Mouse (Mus musculus) urinary bladder, postnatal 4 days (tissue): ENCODE data around the gene Pde5a.

ENCODE experiments used
- DNase-seq, 2 experiments: peaks; one replicate each; pipeline ENCODE4 v3.0.0; 2021 to 2022; ENCODE audit warnings: low spot score in 2 of 2

The Pde5a gene

DNA sequence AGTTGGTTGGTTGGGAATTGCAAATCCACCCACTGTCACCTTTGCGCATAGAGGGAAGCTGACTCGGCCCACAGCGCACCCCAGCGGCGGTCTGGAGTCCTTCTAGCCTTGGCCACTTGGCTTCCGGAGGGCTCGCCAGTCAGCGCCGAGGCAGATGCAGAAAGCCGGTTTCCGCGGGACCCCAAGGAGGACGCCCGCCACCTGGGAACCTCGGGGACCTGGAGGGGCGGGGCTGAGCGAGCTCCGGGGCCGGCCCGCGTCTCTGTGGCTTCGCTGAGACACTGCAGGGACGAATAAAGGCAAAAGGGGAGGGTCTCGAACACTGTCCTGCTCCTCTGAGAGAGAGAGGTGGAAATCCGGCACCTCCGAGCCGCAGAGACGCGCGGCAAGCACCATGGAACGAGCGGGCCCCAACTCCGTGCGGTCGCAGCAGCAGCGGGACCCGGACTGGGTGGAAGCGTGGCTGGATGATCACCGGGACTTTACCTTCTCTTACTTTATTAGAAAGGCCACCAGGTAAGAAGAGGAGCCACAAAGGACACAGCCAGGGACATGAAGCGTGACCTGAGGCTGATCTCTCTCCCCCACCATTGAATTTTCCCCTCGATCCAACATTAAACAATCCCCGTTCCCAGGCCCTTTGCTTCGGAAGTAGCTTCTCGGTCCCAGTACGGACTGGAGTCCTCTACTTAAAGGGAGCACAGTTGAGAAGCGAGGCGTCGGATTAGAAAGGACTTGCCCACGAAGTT is at the start of gene Pde5a:
Pde5a (plus strand) TSS at position 96 of the 749 bp plus-strand sequence.
- DNase-seq, result peak; percentile 80 to 91

DNA sequence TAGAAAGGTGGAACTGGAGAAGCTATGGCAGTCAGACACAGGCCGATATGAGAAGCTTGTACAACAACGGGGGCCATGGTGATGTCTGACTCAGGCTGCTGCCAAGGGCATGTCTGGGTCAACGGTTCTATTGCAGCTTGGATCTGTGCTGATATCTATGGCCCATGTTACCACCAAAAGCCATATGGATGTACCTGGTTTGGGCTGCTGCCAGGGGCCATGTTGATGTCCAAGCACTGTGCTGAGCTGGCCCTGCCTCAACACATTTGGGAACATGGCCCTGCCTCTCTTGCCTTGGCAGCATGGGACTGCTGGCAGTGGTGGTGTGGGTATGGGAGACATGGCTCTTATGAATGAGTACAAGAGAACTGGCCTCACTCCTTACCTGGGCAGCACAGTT is 47.9 kb upstream of the Pde5a start:
- DNase-seq, result no peak

DNA sequence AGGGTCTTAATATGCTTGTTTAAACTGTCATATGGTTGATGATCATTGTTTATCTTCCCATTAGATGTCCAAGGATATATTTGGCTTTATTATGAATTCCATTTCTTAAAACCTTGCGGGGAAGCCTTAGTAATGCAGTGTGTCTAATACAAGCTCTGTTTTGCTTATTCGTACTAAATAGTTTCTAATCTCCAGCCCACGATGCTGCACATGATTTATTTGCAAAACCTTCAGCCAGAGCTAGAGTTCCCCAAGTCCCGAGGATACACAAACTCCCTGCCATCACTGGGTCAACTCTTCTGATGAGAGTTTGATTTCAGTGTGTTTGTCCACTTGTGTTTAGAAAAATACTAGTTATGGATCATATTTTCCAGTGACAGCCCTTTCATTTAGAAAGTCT is 46.4 kb upstream of the Pde5a start:
- DNase-seq, result no peak

DNA sequence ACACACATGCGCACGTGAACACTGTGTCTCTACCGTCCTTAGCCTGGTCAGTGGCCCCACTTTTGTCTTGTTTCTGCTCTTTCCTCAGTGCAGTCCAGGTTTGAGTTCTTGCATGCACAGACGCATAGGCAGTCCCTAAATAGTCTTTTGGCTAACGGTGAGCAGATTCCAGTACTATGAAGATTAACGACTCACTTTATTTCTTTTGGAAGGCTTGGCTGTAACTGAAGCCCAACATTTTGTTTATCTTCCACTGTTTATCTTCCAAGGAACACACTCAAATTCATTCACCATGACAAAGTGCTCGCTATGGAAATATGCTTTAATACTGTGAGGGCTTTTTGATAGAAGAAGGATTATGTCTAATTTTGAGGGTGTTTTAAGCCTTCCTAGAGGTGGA is 43.9 kb upstream of the Pde5a start:
- DNase-seq, result no peak

DNA sequence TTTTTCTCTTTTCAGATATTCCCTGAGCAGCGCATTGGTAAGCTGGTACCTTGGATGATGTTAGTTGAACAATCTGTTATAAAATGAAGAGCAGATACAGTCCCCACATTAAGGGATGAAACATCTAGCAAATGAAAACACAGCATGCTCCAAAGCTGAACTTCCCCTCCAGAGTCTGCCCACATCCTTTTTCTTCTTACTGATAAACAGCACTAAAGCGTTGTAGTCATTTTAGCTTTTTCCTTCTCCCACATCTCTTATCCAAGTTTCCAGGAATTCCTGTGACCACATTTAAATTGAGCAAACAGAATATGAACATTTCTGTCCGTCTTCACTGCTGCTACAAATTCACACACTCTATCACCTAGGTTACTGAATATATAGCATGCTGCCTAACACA is 35.7 kb upstream of the Pde5a start:
- no peak for DNase-seq

DNA sequence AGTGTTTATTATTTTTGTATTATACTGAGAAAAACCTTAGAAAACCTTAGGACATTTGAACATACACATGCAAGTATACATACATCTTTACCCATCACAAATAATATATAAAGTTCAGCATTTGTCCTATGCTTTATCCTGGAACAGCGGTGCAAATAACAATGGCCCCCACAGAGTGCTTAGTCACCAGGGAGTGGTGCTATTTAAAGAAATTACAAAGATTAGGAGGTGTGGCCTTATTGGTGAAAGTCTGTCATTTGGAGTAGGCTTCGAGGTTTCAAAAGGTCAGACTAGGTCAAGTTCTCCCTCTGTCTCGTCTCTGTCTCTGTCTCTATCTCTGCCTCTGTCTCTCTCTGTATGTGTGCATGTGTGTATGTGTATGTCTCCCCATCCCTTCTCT is 32.9 kb upstream of the Pde5a start:
- DNase-seq, result no peak

DNA sequence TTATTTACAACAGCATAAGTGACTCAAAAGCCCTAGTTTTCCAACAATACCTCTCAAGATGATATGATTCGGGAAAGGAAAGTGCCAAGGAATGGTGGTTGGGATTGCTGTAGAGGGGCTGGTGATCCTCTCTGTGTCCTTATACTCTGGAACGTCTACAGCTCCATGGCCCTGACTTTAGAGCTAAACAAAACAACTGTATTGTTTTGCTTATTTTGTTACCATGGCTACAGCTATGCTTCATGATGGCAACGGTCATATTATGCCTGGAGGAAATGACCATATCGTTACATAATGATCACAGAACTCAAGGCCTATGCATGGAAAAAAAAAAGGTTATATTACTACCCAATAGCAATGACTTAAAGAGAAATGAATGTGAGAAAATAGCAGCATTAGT is 32.1 kb upstream of the Pde5a start:
- DNase-seq, result no peak

DNA sequence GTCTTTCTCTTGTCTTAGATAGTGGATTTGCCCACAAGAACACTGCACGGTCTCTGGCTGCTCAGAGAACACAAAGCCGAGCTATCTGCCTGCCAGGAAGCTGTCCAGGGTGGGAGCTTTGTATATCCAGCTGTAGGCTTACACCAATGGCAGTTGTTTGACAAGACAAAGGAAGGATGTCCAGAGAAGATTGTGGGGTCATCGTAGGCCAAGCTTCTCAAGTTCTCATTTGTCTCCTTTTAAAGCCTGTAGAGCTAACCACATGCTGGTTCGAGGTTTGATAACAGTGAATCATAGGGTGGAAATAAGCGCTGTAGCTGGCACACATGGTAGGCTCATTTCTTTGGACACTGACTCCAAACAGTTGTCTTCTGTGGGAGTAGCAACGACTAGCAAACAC is 24.5 kb upstream of the Pde5a start:
- peak in 1 of 2 experiments; percentile 39 for DNase-seq

DNA sequence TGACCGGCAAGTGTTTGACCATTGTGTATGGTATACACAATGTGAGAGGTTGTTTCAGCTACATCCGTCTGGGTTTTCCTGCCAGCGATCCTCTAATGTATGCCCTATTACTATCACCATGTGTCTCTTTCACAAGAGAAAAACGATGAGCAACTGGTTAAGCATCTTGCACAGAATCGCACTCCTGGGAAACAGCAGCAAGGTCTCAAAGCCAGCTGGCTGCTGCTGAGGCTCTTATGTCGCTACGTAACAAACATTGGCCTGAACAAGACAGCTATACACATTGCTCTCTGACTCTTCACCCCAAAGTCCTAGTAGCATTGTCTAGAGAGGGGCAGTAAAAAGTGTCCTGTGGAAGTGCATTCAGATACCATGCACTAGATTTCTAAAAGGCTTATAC is 23.5 kb upstream of the Pde5a start:
- DNase-seq, result no peak

DNA sequence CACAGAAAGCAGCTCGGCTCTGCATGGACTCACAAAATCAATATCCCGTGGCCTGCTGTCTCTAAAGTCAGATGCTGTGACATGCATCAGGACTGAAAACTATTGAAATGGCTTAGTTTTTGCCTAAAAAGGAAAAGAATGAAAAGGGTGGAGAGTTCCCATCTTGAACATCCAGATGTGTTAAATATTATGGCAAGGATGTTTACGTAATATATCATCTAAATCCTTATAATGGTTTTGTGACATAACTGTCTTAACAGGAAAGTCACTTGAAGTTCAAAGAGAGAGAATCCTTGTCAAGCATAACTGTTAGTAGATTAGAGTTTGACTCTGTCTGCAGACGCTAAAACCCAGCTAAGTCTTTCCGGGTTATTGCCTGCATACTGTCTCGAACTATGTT is 20.3 kb upstream of the Pde5a start:
- DNase-seq, result no peak

DNA sequence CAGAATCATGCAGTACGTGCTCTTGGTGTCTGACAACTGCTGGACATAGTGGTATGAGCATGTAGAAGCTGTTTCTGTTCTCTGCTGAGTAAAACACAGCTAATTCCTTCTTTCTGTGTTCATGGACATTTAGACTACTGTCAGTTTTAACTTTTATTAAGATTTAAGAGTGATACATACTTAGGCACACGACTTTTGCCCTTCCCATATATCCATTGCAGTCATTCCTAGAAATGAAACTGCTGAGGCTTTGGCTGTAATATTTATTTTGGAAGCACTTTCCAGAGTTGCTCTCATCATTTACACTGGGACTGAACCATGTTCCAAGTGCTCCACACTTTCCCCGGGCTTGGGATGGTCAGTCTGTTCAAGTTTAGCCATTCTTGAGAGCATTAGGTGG is 18.6 kb upstream of the Pde5a start:
- no peak for DNase-seq

DNA sequence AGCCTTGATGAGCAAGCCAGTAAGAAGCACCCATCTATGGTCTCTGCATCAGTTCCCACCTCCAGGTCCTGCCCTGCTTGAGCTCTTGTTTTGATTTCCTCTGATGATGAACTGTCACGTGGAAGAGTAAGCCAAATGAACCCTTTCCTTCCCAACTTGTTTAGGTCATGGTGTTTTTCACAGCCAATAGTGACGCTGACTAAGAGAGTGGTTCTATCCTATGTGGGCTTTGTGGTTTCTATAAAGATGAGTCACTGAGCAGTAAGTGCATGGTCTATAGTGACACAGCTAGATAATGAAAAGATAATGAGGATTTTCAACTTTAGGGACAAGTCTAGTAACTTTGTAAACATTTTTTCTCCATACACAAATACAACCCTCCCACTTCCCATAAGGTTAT is 10.1 kb upstream of the Pde5a start:
- no peak for DNase-seq

DNA sequence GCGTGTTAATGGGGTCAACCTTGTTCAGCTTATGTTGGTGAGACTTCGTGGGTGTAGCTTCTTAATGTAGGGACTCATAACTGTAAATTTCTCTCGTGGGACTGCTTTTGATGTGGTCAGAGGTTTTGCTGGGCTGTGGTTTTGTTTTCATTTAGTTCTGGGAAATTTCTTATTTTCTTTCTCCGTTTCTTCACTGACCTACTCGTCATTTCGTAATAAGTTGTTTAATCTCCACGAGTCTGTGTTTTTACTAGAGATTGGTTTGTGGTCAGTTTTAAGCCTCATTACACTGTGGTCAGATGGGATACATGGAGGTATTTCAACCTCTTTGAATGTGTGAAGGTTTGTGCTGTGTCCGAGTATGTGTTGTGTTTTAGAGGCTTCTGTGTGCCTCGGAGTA is 7.2 kb upstream of the Pde5a start:
- DNase-seq, result no peak

DNA sequence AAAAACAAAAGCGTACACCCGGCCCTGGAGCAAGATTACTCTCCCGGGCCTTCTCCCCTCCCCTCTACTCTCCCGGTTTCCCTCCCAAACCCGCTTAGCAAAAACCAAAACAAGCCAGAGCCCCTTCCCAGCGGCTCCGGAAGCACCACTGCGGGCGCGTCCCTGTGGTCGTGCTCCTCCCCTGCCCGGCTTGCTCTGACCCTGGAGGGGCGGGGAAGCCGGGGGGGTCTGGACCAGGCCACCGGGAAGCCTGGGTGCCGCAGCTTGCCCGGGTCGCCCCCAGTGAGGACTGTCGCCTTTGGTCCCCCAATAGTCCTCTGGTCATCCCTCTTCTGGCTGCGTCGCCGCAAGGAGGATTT is 833 bp downstream of the Pde5a start:
- peak; percentile 67 to 70 for DNase-seq

DNA sequence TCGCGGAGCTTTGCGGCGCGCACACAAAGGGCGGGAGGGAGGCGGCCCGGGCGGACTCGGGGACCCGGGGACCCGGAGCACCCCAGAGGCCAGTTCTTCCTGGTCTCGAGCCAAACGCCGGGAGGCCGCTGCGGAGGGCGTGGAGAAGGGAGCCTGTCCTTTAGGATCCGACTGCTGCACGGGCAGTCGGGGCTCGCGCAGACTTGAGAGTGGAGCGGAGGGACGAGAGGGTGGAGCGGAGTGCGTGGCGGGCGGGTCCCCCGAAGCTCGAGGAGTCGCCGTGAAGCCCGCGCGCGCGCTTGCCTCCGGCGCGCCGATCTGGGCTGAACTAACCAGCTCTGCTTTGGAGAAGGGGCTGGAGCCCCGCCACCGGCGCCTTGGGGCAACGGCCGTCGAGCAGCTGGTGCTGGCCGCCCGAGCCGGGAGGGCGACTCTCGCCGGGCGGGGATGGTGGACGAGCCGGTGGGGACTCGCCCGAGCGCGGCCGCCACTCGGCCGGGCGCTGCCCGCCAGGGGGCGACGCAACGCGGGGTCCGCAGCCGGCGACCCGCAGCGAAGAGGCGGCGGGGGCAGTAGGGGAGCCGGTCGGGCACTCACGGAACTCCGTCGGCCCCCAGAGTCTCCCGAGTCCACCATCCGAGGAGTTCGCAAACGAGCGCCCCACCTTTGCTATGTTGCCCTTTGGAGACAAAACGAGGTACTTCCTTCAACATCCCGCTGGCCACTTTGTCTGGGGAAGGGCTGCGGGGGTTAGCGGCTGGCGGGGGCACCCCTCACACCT is 1.4 kb downstream of the Pde5a start:
- DNase-seq, result peak; percentile 77 to 80

DNA sequence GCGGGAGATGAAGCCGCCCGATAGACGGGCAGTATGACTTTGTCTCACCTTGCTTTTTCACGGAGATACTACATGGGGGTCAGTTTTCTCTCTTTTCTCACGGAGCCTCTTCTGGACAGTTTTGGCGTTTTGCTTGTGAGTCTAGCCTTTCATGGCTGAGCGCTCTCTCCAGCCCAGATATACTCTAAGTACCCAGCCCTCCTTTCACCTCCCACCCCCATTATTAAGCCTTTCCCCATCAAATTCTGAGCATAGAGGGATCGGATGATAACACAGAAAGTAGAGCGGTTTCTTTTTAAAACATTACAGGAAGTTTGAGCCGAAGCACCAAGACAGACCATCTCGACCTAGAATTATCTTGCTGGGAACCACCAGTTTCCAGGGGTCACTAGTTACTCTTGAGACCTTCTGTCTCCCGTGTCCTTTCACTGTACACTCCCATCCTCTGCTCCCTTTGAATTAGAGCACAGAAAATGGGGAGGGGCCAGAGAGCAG is 2.0 kb downstream of the Pde5a start:
- DNase-seq, result no peak

DNA sequence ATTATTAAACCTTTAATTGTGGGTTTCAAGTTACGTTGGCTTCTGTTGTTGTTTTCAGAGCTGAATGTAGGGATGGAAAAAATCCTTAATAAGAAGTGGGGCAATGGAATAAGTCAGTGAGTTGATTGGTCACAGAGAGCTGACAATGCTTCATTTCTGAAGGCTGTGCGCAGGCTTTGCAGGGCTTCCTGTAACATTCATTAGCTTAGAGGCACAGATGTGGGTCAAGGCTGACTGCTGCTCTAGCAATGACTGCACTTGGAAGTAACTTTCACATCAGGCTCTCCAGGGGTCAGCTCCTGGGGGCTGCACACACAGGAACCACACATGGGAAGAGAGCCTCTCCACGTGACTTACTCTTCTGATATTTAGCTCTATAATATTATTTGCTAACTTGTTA is 5.1 kb downstream of the Pde5a start:
- no peak for DNase-seq

DNA sequence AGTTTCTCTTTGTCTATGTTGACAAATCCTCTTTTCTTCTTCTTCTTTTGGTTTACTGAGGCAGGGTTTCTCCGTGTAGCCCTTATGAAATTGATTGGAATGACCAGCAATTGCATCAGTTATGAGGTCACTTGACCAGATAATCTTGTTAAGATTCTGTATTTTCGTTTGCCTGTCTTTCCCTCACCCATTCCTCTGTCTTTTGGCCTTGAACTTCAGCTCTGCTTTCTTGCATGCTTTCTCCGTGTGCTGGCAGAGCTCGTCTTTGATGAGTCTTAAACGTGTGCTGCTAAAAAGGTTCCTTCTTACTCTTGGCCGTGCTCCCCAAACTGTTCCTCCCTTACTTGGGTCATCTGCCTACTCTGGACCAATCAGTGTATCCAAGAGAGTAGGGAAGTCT is 5.6 kb downstream of the Pde5a start:
- no peak for DNase-seq

DNA sequence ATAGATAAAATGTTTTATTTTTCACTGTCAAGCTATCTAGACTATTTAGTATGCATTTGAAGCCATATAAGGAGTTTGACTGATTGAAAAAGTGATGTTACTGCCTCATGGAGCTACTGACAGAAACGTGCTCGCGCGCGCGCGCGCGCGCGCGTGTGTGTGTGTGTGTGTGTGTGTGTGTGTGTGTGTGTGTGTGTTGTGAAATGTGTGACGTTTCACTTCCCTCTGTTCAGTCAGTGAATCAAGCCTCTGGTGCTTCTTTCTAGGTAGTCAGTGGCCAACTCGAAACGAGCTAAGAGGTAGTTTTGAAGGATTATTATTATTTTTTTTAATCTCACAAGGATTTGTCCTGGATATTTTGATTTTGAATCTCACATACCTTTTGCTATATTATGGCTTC is 10.7 kb downstream of the Pde5a start:
- DNase-seq, result no peak

DNA sequence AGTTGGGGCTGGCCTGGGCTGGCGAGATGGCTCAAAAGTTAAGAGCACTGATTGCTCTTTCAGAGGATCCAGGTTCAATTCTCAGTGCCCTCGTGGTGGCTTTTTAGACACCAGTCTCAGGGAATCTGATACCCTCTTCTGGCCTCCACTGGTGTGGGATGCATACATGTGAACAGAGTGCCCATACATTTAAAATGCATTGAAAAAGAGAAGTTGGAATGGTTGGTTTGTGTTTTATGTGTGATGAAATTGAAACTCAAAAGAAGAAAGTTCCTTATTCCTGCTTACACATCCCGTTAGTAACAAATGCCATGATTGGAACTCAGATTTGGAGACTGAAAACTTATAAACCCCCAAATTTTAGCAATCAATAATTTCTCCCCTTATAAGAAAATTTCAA is 15.5 kb downstream of the Pde5a start:
- no peak for DNase-seq

DNA sequence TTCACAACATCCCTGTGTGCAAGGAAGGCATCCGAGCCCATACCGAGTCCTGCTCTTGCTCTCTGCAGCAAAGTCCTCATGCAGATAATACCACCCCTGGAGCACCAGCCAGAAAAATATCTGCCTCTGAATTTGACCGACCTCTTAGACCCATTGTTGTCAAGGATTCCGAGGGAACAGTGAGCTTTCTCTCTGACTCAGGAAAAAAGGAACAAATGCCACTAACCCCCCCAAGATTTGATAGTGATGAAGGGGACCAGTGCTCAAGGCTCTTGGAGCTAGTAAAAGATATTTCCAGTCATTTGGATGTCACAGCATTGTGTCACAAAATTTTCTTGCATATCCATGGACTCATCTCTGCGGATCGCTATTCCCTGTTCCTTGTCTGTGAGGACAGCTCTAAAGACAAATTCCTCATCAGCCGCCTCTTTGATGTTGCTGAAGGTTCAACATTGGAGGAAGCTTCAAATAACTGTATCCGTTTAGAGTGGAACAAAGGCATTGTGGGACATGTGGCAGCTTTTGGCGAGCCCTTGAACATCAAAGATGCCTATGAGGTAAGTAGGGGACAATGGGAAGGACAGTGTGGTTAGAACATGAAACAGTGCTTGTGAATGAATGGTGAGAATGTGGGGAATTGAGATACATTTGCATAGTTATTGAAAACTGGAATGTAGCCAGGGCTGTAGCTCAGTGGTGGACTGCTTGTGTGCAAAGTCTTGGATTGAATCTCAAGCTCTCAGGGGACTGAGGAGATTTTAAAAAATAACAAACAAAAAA is 19.4 kb downstream of the Pde5a start:
- no peak for DNase-seq

DNA sequence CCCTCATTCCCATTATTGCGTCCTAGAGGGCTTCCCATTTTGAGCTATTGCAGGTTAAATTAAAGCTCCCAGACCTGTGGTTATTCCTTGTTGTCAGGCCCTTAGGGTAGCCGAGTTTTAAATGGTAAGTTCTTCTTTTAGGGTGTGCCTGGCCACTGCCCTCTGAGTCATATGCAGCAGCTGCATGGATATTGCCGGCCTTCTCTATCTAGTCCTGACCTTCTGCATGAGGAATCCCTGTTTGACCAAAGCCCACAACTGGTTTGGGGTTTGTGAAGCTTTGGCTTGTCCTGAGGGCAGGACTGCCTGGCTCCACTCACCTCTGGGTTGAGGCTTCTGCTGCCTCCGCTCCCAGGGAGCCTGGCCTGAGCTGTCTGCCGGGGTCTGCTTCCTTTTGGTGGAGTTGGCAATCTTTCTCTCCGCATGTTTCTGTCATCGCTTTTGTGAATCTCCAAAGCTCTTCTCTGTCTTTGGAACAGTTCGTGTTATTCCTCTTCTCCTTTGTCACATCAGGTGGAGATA is 34.6 kb downstream of the Pde5a start:
- DNase-seq, result no peak
